Mouse (Mus musculus) olfactory bulb, adult 2 months (tissue): ENCODE measurements around the gene Nfib.

Experiments
- CTCF ChIP-seq: fragments of 200-500 bp; IDR thresholded peaks from 2 replicates; pipeline ENCODE4 v1.5.1; 2012; ENCODE audit warnings: low read depth, mild to moderate bottlenecking, low read length, moderate library complexity; ENCODE audit not compliant: insufficient read depth
- POLR2A ChIP-seq: fragments of 200-500 bp; IDR thresholded peaks from 2 replicates; pipeline ENCODE4 v1.6.1; 2012; ENCODE audit warnings: mild to moderate bottlenecking, low read depth, low read length, moderate library complexity; ENCODE audit not compliant: insufficient read depth

- TF ChIP-seq POLR2A (no peak), CTCF (no peak)
Measured at GRCm38 (mm10) chr4:82663749-82664381, 41.7 kb downstream of the Nfib start.
